Mouse (Mus musculus): ENCODE results near the gene Aprt. TPM values are rescaled to one million over a fixed set of nuclear protein-coding genes. Genes with fewer than 3 reads are reported as not detected.

Gene Aprt
- polyA plus RNA-seq, 1 experiment: 177 TPM

DNA sequence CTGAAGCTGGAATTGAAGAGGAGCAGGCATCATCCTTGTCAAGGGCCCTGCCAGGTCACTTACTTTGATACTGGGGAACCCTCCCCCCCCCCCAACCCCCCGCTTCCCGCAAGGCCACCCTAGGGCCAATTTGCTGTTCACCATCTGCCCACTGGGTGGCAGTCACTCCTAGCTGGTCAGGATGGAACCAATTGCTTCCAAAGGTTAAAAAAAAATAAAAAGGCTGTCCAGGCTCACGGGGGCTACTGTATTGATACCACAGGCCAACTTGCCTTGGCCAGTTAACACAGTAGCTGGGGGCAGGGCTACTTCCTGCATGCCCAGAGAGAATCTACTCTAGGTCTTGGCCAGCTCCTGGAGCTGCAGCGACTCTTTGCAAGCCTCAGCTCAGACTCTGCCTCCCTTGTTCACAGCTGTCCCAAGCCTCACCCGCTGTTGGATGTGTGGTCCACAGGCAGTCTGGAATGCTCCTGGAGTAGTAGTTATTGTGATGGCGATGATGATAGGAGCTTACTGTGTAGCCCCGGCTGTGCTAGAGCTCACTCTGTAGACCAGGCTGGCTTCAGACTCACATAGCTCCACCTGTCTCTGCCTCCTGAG, 41.3 kb upstream of the Aprt start:
- WGBS: 29% methylated on average over 6 of the region's 7 CpGs
- Histone ChIP-seq H3K36me3 (ENCODE audit: control insufficient read depth, insufficient read depth, low read length) (no peaks in the 10 kb centered on the region), H3K4me1 (ENCODE audit: control insufficient read depth, insufficient read depth, low read length) (peaks cover 3% of the 10 kb centered on the region; the same call in 1 of the 2 replicates), H3K27me3 (replicated peaks; ENCODE audit: control insufficient read depth, insufficient read depth, low read length) (no peaks in the 10 kb centered on the region), H3K27ac (ENCODE audit: insufficient read depth, low read depth, low read length) (no peak overlapping the region), H3K4me3 (ENCODE audit: insufficient read depth, low read depth, low read length) (no peak overlapping the region)
- TF ChIP-seq POLR2A (IDR thresholded peaks at IDR 0.05; ENCODE audit: low read depth, low read length) (no peak), CTCF (conservative IDR thresholded peaks at IDR 0.05; ENCODE audit: insufficient read depth, insufficient read length, low read depth, low read length) (peak; percentile 73)
- DNase-seq: peak; percentile 85

DNA sequence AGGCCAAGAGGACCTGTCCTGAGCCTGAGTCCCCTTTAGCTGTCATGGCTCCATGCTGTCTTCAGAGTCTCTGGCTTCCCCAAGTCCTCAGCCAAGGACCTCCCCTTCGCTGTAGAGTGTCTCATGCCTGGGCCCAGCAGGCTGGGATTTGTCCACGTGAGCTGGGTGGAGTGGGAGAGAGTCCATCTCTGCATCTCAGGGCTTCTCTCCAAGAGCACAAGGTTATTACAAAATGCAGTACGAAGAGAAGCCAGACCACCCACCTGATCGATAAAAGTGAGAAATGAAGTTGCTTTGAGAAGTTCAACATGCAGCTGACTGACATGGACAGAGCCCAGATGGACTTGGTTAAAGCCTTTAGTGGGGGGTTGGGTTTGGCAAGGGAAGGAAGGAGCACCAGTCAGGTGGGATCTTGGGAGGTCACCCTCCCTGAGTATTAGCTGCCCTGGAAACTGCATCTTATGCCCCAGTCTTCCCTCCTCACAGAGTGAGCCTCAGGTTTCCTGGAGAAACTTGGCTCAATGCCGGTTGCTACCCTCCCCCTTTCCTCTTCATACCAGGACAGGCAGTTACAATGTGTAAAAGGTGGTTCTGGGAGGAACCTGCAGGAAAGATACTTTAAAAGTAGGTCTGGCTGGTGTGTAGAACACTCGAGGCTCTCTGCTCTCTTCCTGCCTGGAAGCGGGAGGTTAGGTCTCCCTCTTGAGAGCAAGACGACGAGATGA, 39.6 kb upstream of the Aprt start:
- Histone ChIP-seq H3K4me1 (ENCODE audit: control insufficient read depth, insufficient read depth, low read length) (peaks cover 10% of the 10 kb centered on the region; the same call in 1 of the 2 replicates), H3K4me3 (ENCODE audit: insufficient read depth, low read depth, low read length) (no peak overlapping the region), H3K27ac (ENCODE audit: insufficient read depth, low read depth, low read length) (no peak overlapping the region), H3K36me3 (ENCODE audit: control insufficient read depth, insufficient read depth, low read length) (no peaks in the 10 kb centered on the region), H3K27me3 (replicated peaks; ENCODE audit: control insufficient read depth, insufficient read depth, low read length) (no peaks in the 10 kb centered on the region)
- DNase-seq: no peak
- 64% methylated on average over 9 of the region's 9 CpGs for WGBS
- no peak for TF ChIP-seq POLR2A (IDR thresholded peaks at IDR 0.05; ENCODE audit: low read depth, low read length)
- TF ChIP-seq CTCF (conservative IDR thresholded peaks at IDR 0.05; ENCODE audit: insufficient read depth, insufficient read length, low read depth, low read length): no peak

DNA sequence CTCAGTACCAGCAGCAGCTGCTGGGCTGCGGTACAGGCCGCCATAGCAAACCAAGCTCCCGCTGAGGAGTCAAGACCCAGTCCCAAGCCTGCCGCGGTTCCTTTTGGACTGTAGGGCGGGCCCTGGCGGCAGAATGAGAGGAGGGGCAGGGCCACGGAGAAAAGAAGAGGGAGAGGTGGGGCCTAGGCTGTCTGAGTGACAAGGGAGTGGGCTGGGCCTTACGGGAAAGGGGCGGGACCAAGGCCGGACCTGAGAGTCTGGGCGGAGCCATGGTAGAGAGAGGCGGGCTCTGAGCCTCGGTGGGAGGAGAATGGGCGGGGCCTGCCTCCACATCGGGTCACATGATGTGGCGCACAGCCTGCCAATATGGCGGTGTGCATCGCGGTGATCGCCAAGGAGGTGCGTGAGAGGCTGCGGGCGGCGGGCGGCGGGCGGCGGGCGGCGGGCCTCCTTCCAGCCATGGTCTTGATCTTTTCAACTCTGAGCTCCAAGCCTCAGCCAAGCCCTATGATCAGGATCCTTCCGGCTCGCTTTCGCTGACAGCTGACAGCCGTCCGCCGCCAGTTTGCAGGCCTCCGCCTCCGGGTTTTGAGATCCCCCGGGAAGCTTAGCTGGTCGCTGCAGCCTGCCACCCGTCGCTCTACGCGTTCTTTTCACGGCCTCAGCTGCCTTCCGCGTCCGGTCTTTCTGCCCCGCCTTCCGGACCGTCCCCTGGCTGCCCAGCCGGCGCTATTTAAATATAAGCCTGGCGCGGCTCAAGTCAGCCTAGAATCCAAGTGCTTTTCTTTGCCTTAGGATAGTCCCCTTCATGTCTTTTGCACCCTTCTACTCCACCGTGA, 34.8 kb upstream of the Aprt start, which contains the start of the genes Galns and Trappc2l:
Gene Galns (minus strand): TSS at position 169 of the 839 bp plus-strand sequence.
Gene Trappc2l (plus strand): TSS at position 346 of the 839 bp plus-strand sequence.
- under 1% methylated on average over 57 of the region's 57 CpGs for WGBS
- H3K36me3 ChIP-seq (ENCODE audit: control insufficient read depth, insufficient read depth, low read length): no peaks in the 10 kb centered on the region
- DNase-seq: peak; percentile 98
- peaks cover 19% of the 10 kb centered on the region for H3K4me1 ChIP-seq (ENCODE audit: control insufficient read depth, insufficient read depth, low read length)
- peak within 1 kb of the TSS; percentile 77 for H3K4me3 ChIP-seq (ENCODE audit: insufficient read depth, low read depth, low read length)
- H3K27me3 ChIP-seq (replicated peaks; ENCODE audit: control insufficient read depth, insufficient read depth, low read length): no peaks in the 10 kb centered on the region
- TF ChIP-seq CTCF (conservative IDR thresholded peaks at IDR 0.05; ENCODE audit: insufficient read depth, insufficient read length, low read depth, low read length) (peak; percentile 35; the same call in 1 of the 2 replicates), POLR2A (IDR thresholded peaks at IDR 0.05; ENCODE audit: low read depth, low read length) (peak; percentile 43)
- peak within 1 kb of the TSS; percentile 66 for H3K27ac ChIP-seq (ENCODE audit: insufficient read depth, low read depth, low read length)

DNA sequence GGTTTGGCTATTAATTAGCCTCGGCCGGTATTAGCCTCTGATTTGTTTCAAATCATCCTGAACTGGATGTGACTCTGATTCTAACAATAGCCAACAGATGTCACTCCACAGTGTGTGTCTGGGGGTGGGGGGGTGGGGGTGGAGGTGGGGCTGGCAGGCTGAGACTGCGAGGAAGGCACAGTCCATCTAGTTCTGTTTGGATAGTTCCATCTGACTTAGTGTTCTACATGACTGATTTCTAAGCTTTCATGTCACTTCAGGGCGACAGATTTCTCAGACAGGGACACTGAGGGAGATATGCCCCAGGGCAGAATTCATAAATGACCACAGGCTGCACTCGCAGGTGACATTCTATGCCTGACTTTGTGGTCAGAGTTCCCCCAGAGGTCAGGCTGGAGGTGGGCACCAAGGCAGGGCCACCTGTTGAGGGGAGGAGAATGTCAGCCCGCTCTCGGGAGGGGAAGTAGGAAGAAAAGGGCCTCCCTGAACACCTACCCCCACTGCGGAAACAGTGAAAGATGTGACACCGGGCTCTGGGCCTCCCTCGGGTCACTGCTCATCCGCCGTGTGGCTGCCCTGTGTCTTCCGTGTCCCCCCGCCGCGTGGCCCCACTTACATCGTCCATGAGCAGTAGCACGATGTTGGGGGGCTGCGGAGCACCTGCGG, 34.0 kb upstream of the Aprt start:
- H3K27me3 ChIP-seq (replicated peaks; ENCODE audit: control insufficient read depth, insufficient read depth, low read length): no peaks in the 10 kb centered on the region
- 4% methylated on average over 20 of the region's 20 CpGs for WGBS
- peak overlapping the region; percentile 77 for H3K4me3 ChIP-seq (ENCODE audit: insufficient read depth, low read depth, low read length)
- peak overlapping the region; percentile 57 for H3K27ac ChIP-seq (ENCODE audit: insufficient read depth, low read depth, low read length)
- H3K4me1 ChIP-seq (ENCODE audit: control insufficient read depth, insufficient read depth, low read length): peaks cover 19% of the 10 kb centered on the region
- no peak for TF ChIP-seq POLR2A (IDR thresholded peaks at IDR 0.05; ENCODE audit: low read depth, low read length)
- no peak for TF ChIP-seq CTCF (conservative IDR thresholded peaks at IDR 0.05; ENCODE audit: insufficient read depth, insufficient read length, low read depth, low read length)
- no peaks in the 10 kb centered on the region for H3K36me3 ChIP-seq (ENCODE audit: control insufficient read depth, insufficient read depth, low read length)
- DNase-seq: peak; percentile 49

DNA sequence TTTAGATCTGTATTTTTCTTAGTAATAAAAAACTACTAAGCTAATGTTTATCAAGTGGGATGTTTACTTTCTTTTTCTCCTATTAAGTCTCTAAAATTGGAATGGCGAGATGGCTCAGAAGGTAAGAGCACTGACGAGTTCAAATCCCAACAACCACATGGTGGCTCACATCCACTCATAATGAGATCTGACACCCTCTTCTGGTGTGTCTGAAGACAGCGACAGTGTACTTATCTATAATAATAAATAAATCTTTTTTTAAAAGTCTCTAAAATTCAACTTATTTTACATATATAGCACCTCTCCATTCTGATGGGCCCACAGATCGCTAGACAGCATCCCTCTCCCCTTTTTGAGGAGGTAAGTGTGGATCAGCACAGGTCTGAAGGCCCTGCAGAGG, 33.5 kb upstream of the Aprt start:
- no peak for DNase-seq
- peak overlapping the region; percentile 35 for H3K4me3 ChIP-seq (ENCODE audit: insufficient read depth, low read depth, low read length)
- 62% methylated on average over 4 of the region's 4 CpGs for WGBS
- no peaks in the 10 kb centered on the region for H3K27me3 ChIP-seq (replicated peaks; ENCODE audit: control insufficient read depth, insufficient read depth, low read length)
- H3K36me3 ChIP-seq (ENCODE audit: control insufficient read depth, insufficient read depth, low read length): no peaks in the 10 kb centered on the region
- TF ChIP-seq POLR2A (IDR thresholded peaks at IDR 0.05; ENCODE audit: low read depth, low read length) (no peak), CTCF (conservative IDR thresholded peaks at IDR 0.05; ENCODE audit: insufficient read depth, insufficient read length, low read depth, low read length) (no peak)
- H3K4me1 ChIP-seq (ENCODE audit: control insufficient read depth, insufficient read depth, low read length): peaks cover 19% of the 10 kb centered on the region
- H3K27ac ChIP-seq (ENCODE audit: insufficient read depth, low read depth, low read length): no peak overlapping the region

DNA sequence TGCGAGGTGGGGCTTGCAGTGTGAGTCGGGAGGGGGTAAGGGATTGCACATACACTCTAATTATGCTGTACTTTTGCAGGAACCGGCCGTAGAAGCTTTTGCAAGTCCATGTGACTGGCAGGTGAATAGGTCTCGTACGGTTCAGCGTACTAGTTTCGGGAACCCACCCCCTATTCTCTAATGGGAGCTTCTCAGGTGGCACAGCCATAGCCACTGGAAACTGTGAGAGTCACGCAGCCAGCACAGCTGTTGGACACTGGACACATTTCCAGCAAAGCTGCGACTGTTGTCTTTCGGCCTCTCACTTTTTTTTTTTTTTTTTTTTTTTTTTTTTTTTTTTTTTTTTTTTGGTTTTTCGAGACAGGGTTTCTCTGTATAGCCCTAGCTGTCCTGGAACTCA, 30.1 kb upstream of the Aprt start:
- no peak overlapping the region for H3K4me3 ChIP-seq (ENCODE audit: insufficient read depth, low read depth, low read length)
- no peaks in the 10 kb centered on the region for H3K36me3 ChIP-seq (ENCODE audit: control insufficient read depth, insufficient read depth, low read length)
- no peak for DNase-seq
- TF ChIP-seq CTCF (conservative IDR thresholded peaks at IDR 0.05; ENCODE audit: insufficient read depth, insufficient read length, low read depth, low read length): no peak
- TF ChIP-seq POLR2A (IDR thresholded peaks at IDR 0.05; ENCODE audit: low read depth, low read length): no peak
- no peak overlapping the region for H3K27ac ChIP-seq (ENCODE audit: insufficient read depth, low read depth, low read length)
- WGBS: 79% methylated on average over 11 of the region's 12 CpGs
- H3K27me3 ChIP-seq (replicated peaks; ENCODE audit: control insufficient read depth, insufficient read depth, low read length): no peaks in the 10 kb centered on the region
- peaks cover 13% of the 10 kb centered on the region for H3K4me1 ChIP-seq (ENCODE audit: control insufficient read depth, insufficient read depth, low read length)

All from kidney, adult 2 months (tissue).